Mouse (Mus musculus) layer of hippocampus, adult 9-11 months (tissue): ENCODE results near the gene Nf2.
A peak's percentile ranks its signal among the peaks of the same experiment; 100 is the strongest.
"Not testable (repeated sequence)": the region's sequence is repeated elsewhere in the genome, so short reads cannot be mapped to it uniquely, and the experiment has no call there.

ENCODE experiments used
- DNase-seq: peaks from one replicate; pipeline ENCODE4 v3.0.0; 2022

The Nf2 gene

DNA sequence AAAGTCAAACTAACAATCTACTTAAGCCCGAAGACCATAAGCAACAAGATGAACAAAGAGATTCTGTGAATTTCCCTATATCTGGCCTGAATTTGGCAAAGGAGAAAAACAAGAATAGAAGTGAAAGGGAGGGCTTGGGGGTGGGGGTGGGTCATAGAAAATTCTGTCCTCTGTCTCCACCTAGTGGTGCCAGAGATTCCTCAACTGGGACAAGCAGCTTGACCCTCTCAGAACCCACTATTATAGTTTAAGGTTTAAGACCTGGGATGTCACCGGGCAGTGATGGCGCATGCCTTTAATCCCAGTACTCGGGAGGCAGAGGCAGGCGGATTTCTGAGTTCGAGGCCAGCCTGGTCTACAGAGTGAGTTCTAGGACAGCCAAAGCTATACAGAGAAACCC, 12.6 kb downstream of the Nf2 start:
- no peak for DNase-seq

DNA sequence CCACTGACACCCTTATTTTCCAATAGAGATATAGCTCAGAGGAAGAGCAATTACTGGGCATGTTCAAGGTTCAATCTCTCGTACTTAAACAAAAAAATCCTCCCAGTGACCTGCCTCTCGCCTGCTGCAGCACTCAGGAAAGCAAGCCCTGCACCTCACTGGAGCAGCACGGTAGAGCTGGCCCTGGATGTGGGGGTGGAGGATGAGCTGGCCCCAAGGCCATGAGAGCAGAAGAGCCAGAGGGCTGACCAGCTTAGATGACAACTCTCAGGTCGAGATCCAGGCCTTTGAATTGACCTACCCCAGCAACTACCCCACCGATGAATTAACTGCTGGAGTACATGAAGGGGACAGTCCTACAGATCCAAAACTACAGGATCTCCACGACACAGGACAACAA, 13.9 kb downstream of the Nf2 start:
- DNase-seq = no peak

DNA sequence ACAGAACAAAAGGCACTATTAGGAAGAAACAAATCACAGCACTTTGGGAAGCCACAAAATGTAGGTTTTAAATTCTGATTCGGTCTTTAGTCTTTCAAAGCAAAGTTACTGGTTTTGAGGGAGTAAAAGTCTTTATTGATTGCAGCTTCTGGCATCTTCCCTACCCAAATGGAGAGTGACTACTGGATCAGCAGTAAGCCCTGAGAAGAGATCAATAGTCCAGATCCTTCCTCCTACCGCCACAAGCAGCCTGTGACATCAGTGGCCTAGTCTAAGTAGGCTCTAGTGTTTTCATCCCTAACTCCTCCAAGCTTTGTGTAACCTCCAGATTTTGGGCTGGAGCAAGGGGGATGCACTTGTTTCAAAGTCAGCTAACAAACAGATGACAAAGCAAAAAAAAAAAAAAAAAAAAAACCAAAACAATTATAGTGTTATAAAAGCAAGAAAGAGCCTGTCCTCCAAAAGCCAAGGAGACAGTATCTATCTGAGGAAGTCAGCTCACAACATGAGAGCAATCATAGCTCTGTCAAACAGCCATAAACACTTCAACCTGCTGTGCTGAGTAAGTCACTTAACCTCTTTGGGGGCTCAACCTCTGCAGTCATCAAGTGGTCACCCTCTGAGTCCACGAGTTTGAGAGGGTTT, 15.9 kb downstream of the Nf2 start:
- no peak for DNase-seq

DNA sequence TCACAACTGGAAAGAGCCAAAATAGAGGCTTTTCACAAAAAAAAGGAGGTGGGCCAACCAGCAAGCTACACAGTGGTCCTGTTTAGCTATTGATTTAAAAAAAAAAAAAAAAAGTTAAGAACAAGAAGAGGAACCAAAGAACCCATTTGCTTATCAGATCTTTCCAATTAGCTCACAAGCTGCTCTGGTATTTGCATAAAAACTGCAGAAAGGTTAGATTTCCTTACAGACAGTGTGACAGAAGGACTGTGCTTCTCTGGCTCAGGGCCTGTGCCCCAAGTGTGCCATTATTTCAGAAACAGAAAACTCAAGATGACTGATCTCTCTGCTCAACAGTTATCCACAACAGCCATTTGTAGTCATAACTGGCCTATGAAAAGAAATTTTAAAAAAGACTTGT, 18.3 kb downstream of the Nf2 start:
- no peak for DNase-seq

DNA sequence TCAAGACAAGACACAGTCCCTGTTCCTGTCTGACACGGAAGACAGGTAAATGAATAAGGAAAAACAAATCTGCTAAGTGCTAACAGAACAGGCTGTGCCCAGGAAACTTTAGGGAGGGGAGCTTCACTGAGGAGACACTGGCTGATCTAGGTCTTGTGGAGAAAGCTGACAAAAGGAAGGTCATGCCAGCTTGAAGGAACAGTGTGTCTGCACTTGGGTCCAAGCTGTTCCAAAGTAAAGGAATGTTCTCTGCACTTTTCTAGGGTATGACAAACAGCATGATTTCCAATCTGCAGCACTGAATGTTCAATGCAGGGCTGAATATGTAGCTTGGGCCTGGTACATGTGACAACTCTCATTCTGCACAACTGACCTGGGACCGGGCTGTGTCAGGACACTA, 21.4 kb downstream of the Nf2 start:
- DNase-seq = no peak

GRCm38 (mm10) chr11:4827340-4827739, 22.0 kb downstream of the Nf2 start:
- DNase-seq = no peak

GRCm38 (mm10) chr11:4826152-4826778, 23.1 kb downstream of the Nf2 start:
- no peak for DNase-seq

GRCm38 (mm10) chr11:4823655-4824312, 25.6 kb downstream of the Nf2 start:
- DNase-seq = no peak

DNA sequence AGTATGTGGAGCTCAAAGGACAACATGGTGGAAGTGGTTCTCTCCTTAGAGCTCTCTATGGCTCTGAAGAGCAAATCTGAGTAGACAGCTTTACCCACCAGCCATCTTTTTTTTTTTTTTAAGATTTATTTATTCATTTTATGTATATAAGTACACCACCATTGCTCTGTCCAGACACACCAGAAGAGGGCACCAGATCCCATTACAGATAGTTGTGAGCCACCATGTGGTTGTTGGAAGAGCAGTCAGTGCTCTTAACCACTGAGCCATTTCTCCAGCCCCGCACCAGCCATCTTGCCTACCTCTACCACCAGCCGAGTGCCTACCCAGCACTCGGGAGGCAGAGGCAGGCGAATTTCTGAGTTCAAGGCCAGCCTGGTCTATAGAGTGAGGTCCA, 26.9 kb downstream of the Nf2 start:
- not testable (repeated sequence) for DNase-seq

GRCm38 (mm10) chr11:4821492-4822445, 27.6 kb downstream of the Nf2 start:
- DNase-seq = no peak

GRCm38 (mm10) chr11:4814507-4815450, 34.6 kb downstream of the Nf2 start:
- DNase-seq = no peak

- DNase-seq = no peak
Observed at GRCm38 (mm10) chr11:4808311-4808710, 41.0 kb downstream of the Nf2 start.

DNA sequence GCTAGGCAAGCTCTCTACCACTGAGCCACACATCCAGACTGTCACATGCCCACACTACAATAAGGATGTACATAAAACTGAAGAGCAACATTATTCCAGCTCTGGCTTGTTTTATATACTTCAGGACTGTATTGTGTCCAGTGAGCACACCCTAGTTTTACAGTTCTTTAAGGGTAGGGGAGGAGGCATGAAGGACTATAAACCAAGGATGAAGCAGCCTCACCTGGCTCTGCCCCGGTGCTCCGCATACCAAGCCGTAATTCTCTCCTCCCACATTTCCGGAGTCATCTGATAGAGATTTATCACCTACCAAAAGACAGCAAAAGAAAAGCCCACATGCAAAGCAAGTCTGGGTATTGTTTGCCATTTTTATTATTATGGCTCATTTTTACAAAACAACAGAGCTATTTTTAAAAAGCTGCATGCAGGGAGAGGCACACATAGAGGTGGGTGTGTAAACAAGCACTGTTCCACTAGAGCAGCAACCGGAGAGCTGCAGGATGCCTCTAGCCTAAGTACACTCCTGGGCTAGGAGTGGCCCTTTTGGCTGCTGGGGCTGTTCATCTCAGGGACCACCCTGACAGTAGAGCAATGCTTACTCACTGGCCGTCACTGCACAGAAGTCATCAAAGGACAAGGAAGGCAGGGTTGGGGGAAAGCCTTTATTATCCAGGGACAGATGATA, 43.2 kb downstream of the Nf2 start:
- DNase-seq = no peak

DNA sequence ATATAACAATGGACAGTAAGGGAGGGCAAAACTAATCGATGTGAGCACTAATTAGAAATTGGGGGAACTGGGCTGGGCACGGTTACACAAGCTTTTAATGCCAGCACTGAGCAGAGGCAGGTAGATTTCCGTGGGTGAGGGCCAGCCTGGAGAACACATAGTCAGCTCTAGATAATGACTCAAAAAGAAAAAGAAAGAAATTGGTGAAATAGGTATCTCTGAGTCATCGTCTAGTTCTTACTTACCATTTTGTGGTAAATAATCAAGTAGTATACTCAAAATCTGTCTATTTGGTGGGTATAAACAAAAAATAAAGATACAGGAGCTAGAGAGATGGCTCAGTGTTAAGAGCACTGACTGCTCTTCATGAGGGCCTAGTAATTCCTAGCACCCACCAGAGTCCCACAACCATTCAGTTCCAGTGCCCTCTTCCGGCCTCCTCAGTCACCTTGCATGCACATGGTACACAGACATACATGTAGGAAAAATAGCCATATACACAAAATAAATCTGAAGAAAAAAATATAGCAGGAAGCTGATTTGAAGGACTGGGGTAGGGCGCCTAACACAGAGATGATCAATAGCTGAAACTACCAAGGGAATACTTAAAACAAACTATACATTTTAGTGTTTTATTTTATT, 44.3 kb downstream of the Nf2 start:
- DNase-seq = no peak

GRCm38 (mm10) chr11:4803951-4804350, 45.4 kb downstream of the Nf2 start:
- peak; percentile 67 for DNase-seq

- peak; percentile 29 for DNase-seq
Observed at GRCm38 (mm10) chr11:4803426-4803825, 45.9 kb downstream of the Nf2 start.

GRCm38 (mm10) chr11:4803008-4803407, 46.3 kb downstream of the Nf2 start:
- peak; percentile 85 for DNase-seq

GRCm38 (mm10) chr11:4802401-4802800, 46.9 kb downstream of the Nf2 start:
- not testable (repeated sequence) for DNase-seq

DNA sequence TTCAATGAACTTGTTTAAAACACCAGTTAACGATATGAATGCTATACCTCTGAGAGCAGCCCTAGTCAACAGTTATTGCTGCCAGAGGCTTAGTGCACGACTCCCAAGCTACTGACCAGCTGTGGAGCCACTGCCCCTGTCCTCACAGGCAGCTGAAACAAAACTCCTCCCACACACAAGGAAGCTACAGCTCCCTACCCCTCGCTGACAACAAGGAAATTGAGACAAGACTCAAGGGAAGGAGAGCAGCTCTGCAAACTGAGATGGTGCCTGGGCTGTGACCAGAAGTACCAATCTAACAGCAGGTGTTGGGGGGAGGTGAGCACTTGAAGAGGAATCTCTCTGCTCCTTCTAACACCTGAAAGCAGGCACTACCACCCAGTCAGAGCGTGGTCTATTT, 48.7 kb downstream of the Nf2 start:
- DNase-seq = no peak

GRCm38 (mm10) chr11:4793006-4793405, 56.3 kb downstream of the Nf2 start:
- no peak for DNase-seq

- DNase-seq = no peak
Observed at GRCm38 (mm10) chr11:4791549-4791948, 57.8 kb downstream of the Nf2 start.
